Mouse (Mus musculus) cerebellum, adult 9-10 months (tissue): ENCODE measurements around the gene Pam16.

ENCODE experiments used
- DNase-seq: peaks from one replicate; pipeline ENCODE4 v3.0.0; 2022

Gene Pam16

GRCm38 (mm10) chr16:4624481-4625110, at the start of gene Pam16:
Gene Pam16, minus strand, starts transcription at chr16:4624988.
- peak; percentile 91 for DNase-seq

GRCm38 (mm10) chr16:4674091-4674490, 49.3 kb upstream of the Pam16 start:
- DNase-seq, result no peak

- DNase-seq, result no peak
Measured at GRCm38 (mm10) chr16:4670317-4670716, 45.5 kb upstream of the Pam16 start.

GRCm38 (mm10) chr16:4667190-4667808, 42.5 kb upstream of the Pam16 start:
- DNase-seq, result peak; percentile 90

- DNase-seq, result no peak
Measured at GRCm38 (mm10) chr16:4665726-4666125, 40.9 kb upstream of the Pam16 start.

- no peak for DNase-seq
Measured at GRCm38 (mm10) chr16:4663806-4664205, 39.0 kb upstream of the Pam16 start.

GRCm38 (mm10) chr16:4661605-4662004, 36.8 kb upstream of the Pam16 start:
- DNase-seq, result no peak

GRCm38 (mm10) chr16:4659326-4659725, 34.5 kb upstream of the Pam16 start:
- DNase-seq, result no peak

- DNase-seq, result no peak
Measured at GRCm38 (mm10) chr16:4658781-4659245, 34.0 kb upstream of the Pam16 start.

- DNase-seq, result no peak
Measured at GRCm38 (mm10) chr16:4656571-4657081, 31.8 kb upstream of the Pam16 start.

GRCm38 (mm10) chr16:4655764-4656570, 31.2 kb upstream of the Pam16 start:
- no peak for DNase-seq

GRCm38 (mm10) chr16:4655251-4655734, 30.5 kb upstream of the Pam16 start:
- DNase-seq, result no peak

GRCm38 (mm10) chr16:4654706-4655105, 29.9 kb upstream of the Pam16 start:
- DNase-seq, result peak; percentile 56

GRCm38 (mm10) chr16:4652707-4653416, 28.1 kb upstream of the Pam16 start:
- peak; percentile 89 for DNase-seq

GRCm38 (mm10) chr16:4651624-4652023, 26.8 kb upstream of the Pam16 start:
- no peak for DNase-seq

GRCm38 (mm10) chr16:4651081-4651480, 26.3 kb upstream of the Pam16 start:
- DNase-seq, result no peak

GRCm38 (mm10) chr16:4650161-4650560, 25.4 kb upstream of the Pam16 start:
- DNase-seq, result no peak

- DNase-seq, result no peak
Measured at GRCm38 (mm10) chr16:4649692-4650091, 24.9 kb upstream of the Pam16 start.

GRCm38 (mm10) chr16:4649211-4649610, 24.4 kb upstream of the Pam16 start:
- DNase-seq, result no peak

GRCm38 (mm10) chr16:4648416-4649023, 23.7 kb upstream of the Pam16 start:
- DNase-seq, result no peak

- DNase-seq, result no peak
Measured at GRCm38 (mm10) chr16:4647651-4648141, 22.9 kb upstream of the Pam16 start.

GRCm38 (mm10) chr16:4646831-4647230, 22.0 kb upstream of the Pam16 start:
- no peak for DNase-seq
